Mouse (Mus musculus): ENCODE measurements around the gene Kel. TPM values are rescaled to one million over a fixed set of nuclear protein-coding genes. Genes with fewer than 3 reads are reported as not detected.

Kel gene
- polyA plus RNA-seq, 1 experiment, result not detected

DNA sequence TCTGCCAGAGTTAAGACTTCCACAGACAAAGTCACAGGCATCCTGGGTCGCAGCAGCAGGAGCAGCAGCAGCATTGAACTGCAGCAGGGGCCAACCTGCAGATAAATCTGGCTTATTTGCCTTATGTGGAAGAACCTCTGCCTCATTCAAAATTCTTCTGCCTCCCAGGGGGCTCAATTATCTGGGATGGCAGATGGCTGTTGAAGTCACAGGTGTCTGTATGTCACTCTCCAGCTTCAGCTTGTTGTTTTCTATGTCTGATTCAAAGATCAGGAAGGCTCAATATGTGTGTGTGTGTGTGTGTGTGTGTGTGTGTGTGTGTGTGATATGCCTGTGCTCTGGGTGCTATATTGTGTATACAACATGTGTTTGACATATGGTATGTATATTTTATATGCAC is 66.7 kb downstream of the Kel start:
- Histone ChIP-seq H3K4me3 (ENCODE audit: insufficient read depth, poor library complexity, severe bottlenecking) (no peak overlapping the region), H3K27me3 (ENCODE audit: control insufficient read depth, insufficient read depth, insufficient read length) (no peaks in the 10 kb centered on the region), H3K79me3 (ENCODE audit: low read depth) (no peaks in the 10 kb centered on the region), H3K79me2 (ENCODE audit: control insufficient read depth, insufficient read depth) (no peaks in the 10 kb centered on the region), H3ac (ENCODE audit: control insufficient read depth, insufficient read length, low read depth) (no peak overlapping the region), H3K36me3 (ENCODE audit: control insufficient read depth, insufficient read depth) (no peaks in the 10 kb centered on the region)
- TF ChIP-seq FOSL1 (IDR thresholded peaks at IDR 0.05; ENCODE audit: insufficient read depth, low read length, poor library complexity, severe bottlenecking), result no peak
- no peak for TF ChIP-seq MAX (IDR thresholded peaks at IDR 0.05)
- no peak for TF ChIP-seq MYOD1 (IDR thresholded peaks at IDR 0.05; ENCODE audit: control insufficient read depth, insufficient read length, low read depth)
- TF ChIP-seq CEBPB (IDR thresholded peaks at IDR 0.05; ENCODE audit: low read depth), result no peak
- no peak for TF ChIP-seq CTCF (IDR thresholded peaks at IDR 0.05; ENCODE audit: control insufficient read depth, insufficient read depth, insufficient read length)
- TF ChIP-seq MYOG (IDR thresholded peaks at IDR 0.05; ENCODE audit: control insufficient read depth, extremely low read depth, insufficient read length), result no peak
- no peak for TF ChIP-seq USF1 (IDR thresholded peaks at IDR 0.05; ENCODE audit: low read depth)

Other genes starting within 250 kb of the Kel start
- not detected for gene Prss1, start 245.4 kb downstream of the Kel start, polyA plus RNA-seq (2012; fragmentation: generic; extraction: Trizol)
- 0.77 TPM for gene Prss2, start 182.6 kb downstream of the Kel start, polyA plus RNA-seq (2012; fragmentation: generic; extraction: Trizol)
- gene Ephb6, start 98.9 kb downstream of the Kel start, polyA plus RNA-seq (2012; fragmentation: generic; extraction: Trizol), result 13.0 TPM
- gene Trpv6, start 67.9 kb downstream of the Kel start, polyA plus RNA-seq (2012; fragmentation: generic; extraction: Trizol), result 0.09 TPM
- gene Trpv5, start 23.6 kb downstream of the Kel start, polyA plus RNA-seq (2012; fragmentation: generic; extraction: Trizol), result not detected
- not detected for gene Llcfc1, start 19.9 kb downstream of the Kel start, polyA plus RNA-seq (2012; fragmentation: generic; extraction: Trizol)
- not detected for gene Olfr459, start 70.8 kb upstream of the Kel start, polyA plus RNA-seq (2012; fragmentation: generic; extraction: Trizol)
- gene Pip, start 143.2 kb upstream of the Kel start, polyA plus RNA-seq (2012; fragmentation: generic; extraction: Trizol), result not detected
- gene Sval2, start 148.7 kb upstream of the Kel start, polyA plus RNA-seq (2012; fragmentation: generic; extraction: Trizol), result not detected
- gene Sval1, start 247.3 kb upstream of the Kel start, polyA plus RNA-seq (2012; fragmentation: generic; extraction: Trizol), result not detected

Measured in C2C12 (cell line).